Mouse (Mus musculus): ENCODE measurements at regions not wholly inside any gene's neighbourhood (a gene's known extent, or its start where the extent isn't known, plus 50 kb on each side); places are given as distances from the start of the nearest gene placed in this dataset.

DNA sequence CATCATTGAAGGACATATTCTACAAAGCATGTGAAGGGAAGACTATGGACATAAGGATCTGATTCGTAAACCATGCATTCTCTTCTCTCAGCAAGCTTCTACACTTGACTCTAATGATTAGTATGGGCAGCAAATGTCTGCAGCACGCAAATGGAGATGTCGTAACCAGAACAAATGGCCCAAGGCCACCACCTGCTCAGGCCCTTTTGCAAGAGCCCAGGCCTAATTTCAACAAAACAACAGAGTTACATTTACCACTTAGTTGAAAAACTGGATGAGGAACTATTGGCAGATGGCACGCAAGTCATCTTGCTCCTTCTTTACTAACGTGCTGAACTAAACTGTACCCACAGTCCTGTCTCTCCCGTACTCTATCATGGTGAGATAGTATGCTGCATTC, 113.7 kb upstream of the Adgrl2 start:
- no peak overlapping the region for H3K27ac ChIP-seq
- H3K4me3 ChIP-seq: no peak overlapping the region
- H3K9ac ChIP-seq: no peak overlapping the region
- no peaks in the 10 kb centered on the region for H3K4me1 ChIP-seq
- H3K36me3 ChIP-seq: no peaks in the 10 kb centered on the region
- no peak overlapping the region for H3K4me2 ChIP-seq (replicated peaks)
- no peaks in the 10 kb centered on the region for H3K9me3 ChIP-seq
- 90% methylated on average over 6 of the region's 6 CpGs for WGBS
- no peaks in the 10 kb centered on the region for H3K27me3 ChIP-seq
- no peak for ATAC-seq (ENCODE audit: insufficient number of reproducible peaks, insufficient read depth, low FRiP score, low TSS enrichment)

DNA sequence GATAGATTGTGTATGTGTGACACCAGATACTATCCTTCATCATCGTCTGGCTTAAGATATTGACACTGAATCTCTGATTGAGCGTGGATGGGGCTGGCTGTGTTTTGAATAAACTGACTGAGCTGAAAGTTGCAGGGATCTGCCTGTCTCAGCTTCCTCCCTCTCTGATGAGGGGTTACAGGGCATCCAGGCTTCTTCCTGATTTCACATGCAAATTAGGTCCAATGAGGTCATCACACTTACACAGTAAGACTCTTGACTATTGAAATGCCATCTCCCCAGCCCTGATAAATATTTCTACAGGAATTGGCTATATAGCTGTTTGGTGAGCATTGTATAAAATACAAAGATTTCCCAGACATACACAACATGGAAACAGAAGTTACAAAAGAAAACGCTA, 113.1 kb upstream of the Adgrl2 start:
- no peaks in the 10 kb centered on the region for H3K4me1 ChIP-seq
- H3K27me3 ChIP-seq: no peaks in the 10 kb centered on the region
- H3K9me3 ChIP-seq: no peaks in the 10 kb centered on the region
- no peak overlapping the region for H3K4me2 ChIP-seq (replicated peaks)
- WGBS: 90% methylated on average over 3 of the region's 3 CpGs
- H3K4me3 ChIP-seq: no peak overlapping the region
- no peak overlapping the region for H3K9ac ChIP-seq
- ATAC-seq (ENCODE audit: insufficient number of reproducible peaks, insufficient read depth, low FRiP score, low TSS enrichment): no peak
- no peak overlapping the region for H3K27ac ChIP-seq
- H3K36me3 ChIP-seq: no peaks in the 10 kb centered on the region

- Histone ChIP-seq H3K4me3 (no peak overlapping the region), H3K9me3 (no peaks in the 10 kb centered on the region), H3K36me3 (no peaks in the 10 kb centered on the region), H3K27ac (no peak overlapping the region), H3K9ac (no peak overlapping the region), H3K4me1 (no peaks in the 10 kb centered on the region), H3K4me2 (replicated peaks) (no peak overlapping the region), H3K27me3 (no peaks in the 10 kb centered on the region)
- ATAC-seq (ENCODE audit: insufficient number of reproducible peaks, insufficient read depth, low FRiP score, low TSS enrichment): no peak
- WGBS: 58% methylated on average over 8 of the region's 8 CpGs
These were observed 112.5 kb upstream of the Adgrl2 start for GRCm38 (mm10) chr3:149102846-149103245.

DNA sequence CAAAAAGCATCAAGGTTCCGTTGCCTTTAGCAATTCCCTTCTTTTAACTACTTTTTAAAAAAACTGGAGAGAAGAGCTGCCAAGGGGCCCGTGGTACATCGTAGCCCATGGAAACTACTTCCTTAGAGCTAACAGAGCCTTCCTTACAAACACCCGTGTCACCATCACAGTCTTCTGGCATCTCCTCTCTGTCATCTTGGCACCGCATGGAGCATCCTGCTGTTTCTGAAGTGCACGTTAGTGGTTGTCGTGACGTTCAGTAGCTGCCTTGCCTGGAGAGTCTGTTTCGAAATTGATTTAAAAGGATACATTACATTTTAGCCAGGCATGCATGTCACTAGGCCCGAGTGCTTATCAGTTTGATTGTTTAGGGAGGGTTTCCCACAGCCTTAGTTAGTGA, 111.4 kb upstream of the Adgrl2 start:
- H3K4me1 ChIP-seq: no peaks in the 10 kb centered on the region

GRCm38 (mm10) chr3:149098764-149099163, 108.4 kb upstream of the Adgrl2 start:
- H3K9me3 ChIP-seq: no peaks in the 10 kb centered on the region
- no peaks in the 10 kb centered on the region for H3K27me3 ChIP-seq
- no peak for ATAC-seq (ENCODE audit: insufficient number of reproducible peaks, insufficient read depth, low FRiP score, low TSS enrichment)
- no peak overlapping the region for H3K4me2 ChIP-seq (replicated peaks)
- no peak overlapping the region for H3K4me3 ChIP-seq
- H3K27ac ChIP-seq: no peak overlapping the region
- 79% methylated on average over 4 of the region's 4 CpGs for WGBS
- no peaks in the 10 kb centered on the region for H3K4me1 ChIP-seq
- no peaks in the 10 kb centered on the region for H3K36me3 ChIP-seq
- no peak overlapping the region for H3K9ac ChIP-seq

More for the DNA sequence above, 111.4 kb upstream of the Adgrl2 start:
- no peak for ATAC-seq (ENCODE audit: insufficient number of reproducible peaks, insufficient read depth, low FRiP score, low TSS enrichment)
- 83% methylated on average over 10 of the region's 10 CpGs for WGBS
- H3K27me3 ChIP-seq: no peaks in the 10 kb centered on the region
- H3K9me3 ChIP-seq: no peaks in the 10 kb centered on the region
- H3K9ac ChIP-seq: no peak overlapping the region
- H3K4me3 ChIP-seq: no peak overlapping the region
- no peak overlapping the region for H3K4me2 ChIP-seq (replicated peaks)
- H3K27ac ChIP-seq: no peak overlapping the region
- H3K36me3 ChIP-seq: no peaks in the 10 kb centered on the region

GRCm38 (mm10) chr3:149097026-149097425, 106.7 kb upstream of the Adgrl2 start:
- H3K4me2 ChIP-seq (replicated peaks): no peak overlapping the region
- H3K4me1 ChIP-seq: peaks cover 12% of the 10 kb centered on the region; the same call in 1 of the 2 replicates
- H3K27me3 ChIP-seq: no peaks in the 10 kb centered on the region
- no peak overlapping the region for H3K9ac ChIP-seq
- H3K36me3 ChIP-seq: no peaks in the 10 kb centered on the region
- H3K4me3 ChIP-seq: no peak overlapping the region
- ATAC-seq (ENCODE audit: insufficient number of reproducible peaks, insufficient read depth, low FRiP score, low TSS enrichment): no peak
- H3K27ac ChIP-seq: no peak overlapping the region
- no peaks in the 10 kb centered on the region for H3K9me3 ChIP-seq
- 81% methylated on average over 4 of the region's 4 CpGs for WGBS

GRCm38 (mm10) chr3:149092649-149093048, 102.3 kb upstream of the Adgrl2 start:
- no peaks in the 10 kb centered on the region for H3K9me3 ChIP-seq
- H3K27ac ChIP-seq: no peak overlapping the region
- H3K4me1 ChIP-seq: peaks cover 32% of the 10 kb centered on the region
- H3K36me3 ChIP-seq: no peaks in the 10 kb centered on the region
- H3K4me2 ChIP-seq (replicated peaks): peak overlapping the region; percentile 24
- H3K27me3 ChIP-seq: no peaks in the 10 kb centered on the region
- H3K4me3 ChIP-seq: no peak overlapping the region
- no peak overlapping the region for H3K9ac ChIP-seq
- WGBS: 4% methylated on average over 5 of the region's 5 CpGs
- ATAC-seq (ENCODE audit: insufficient number of reproducible peaks, insufficient read depth, low FRiP score, low TSS enrichment): no peak

DNA sequence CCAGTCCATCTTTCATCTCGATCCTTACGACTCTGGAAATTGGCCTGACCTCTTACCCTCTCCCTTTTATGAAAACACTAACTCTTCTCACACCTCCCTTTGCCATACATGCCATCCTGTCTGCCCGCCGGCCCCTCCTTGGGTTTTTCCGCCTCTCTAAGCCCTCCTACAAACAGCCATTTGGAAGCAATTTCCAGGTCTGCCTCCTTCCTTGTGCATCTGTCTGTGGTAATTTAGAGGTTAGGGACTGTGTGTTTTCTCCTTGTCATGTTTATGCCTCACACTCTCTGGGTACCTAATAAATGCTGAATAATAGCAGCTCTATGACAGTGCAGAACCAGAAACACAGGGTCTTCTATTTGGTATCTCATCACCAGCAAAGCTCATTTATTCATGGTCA, 99.7 kb upstream of the Adgrl2 start:
- Histone ChIP-seq H3K4me1 (peaks cover 44% of the 10 kb centered on the region), H3K27ac (no peak overlapping the region), H3K36me3 (no peaks in the 10 kb centered on the region), H3K27me3 (no peaks in the 10 kb centered on the region), H3K9me3 (no peaks in the 10 kb centered on the region), H3K9ac (no peak overlapping the region), H3K4me3 (no peak overlapping the region), H3K4me2 (replicated peaks) (no peak overlapping the region)
- 20% methylated on average over 5 of the region's 5 CpGs for WGBS
- no peak for ATAC-seq (ENCODE audit: insufficient number of reproducible peaks, insufficient read depth, low FRiP score, low TSS enrichment)

DNA sequence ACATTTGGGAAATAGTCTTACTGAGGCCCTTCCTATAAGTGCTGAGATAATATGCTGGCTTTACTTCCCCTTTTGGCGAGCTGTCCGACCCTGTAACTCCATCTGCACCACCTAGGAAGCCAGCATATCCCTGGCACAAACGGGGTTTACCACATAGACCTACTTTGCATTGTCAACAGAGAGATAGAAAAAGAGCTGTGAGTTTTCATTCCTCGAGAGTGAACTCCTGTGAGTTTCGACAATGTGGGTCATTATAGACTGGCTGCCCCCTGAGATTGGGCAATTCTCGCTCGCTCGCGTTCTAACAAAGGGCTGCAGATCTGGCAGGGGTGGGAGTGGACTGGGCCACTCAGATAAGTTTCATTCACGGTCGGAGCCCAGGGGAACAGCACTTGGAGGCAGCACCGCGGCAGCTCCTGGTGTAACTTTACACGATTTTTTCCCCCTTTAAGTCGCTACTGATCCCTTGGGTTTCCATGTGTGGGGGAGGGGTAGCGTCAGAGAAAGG, 98.3 kb upstream of the Adgrl2 start:
- WGBS: 3% methylated on average over 16 of the region's 16 CpGs
- Histone ChIP-seq H3K4me3 (peak overlapping the region; percentile 21; the same call in 1 of the 2 replicates), H3K4me1 (peaks cover 51% of the 10 kb centered on the region), H3K4me2 (replicated peaks) (peak overlapping the region; percentile 52), H3K9me3 (no peaks in the 10 kb centered on the region), H3K9ac (no peak overlapping the region), H3K36me3 (no peaks in the 10 kb centered on the region), H3K27ac (no peak overlapping the region), H3K27me3 (no peaks in the 10 kb centered on the region)
- peak; percentile 67; the same call in 1 of the 2 replicates for ATAC-seq (ENCODE audit: insufficient number of reproducible peaks, insufficient read depth, low FRiP score, low TSS enrichment)

- Histone ChIP-seq H3K9me3 (no peaks in the 10 kb centered on the region), H3K4me2 (replicated peaks) (0 out of 2 replicates have a peak overlapping the region, but pooled peaks have one; percentile 13), H3K27ac (no peak overlapping the region), H3K4me1 (peaks cover 49% of the 10 kb centered on the region), H3K36me3 (no peaks in the 10 kb centered on the region), H3K27me3 (no peaks in the 10 kb centered on the region), H3K4me3 (no peak overlapping the region), H3K9ac (no peak overlapping the region)
- no peak for ATAC-seq (ENCODE audit: insufficient number of reproducible peaks, insufficient read depth, low FRiP score, low TSS enrichment)
- WGBS: 64% methylated on average over 8 of the region's 8 CpGs
These were observed 97.1 kb upstream of the Adgrl2 start for GRCm38 (mm10) chr3:149087488-149087887.

DNA sequence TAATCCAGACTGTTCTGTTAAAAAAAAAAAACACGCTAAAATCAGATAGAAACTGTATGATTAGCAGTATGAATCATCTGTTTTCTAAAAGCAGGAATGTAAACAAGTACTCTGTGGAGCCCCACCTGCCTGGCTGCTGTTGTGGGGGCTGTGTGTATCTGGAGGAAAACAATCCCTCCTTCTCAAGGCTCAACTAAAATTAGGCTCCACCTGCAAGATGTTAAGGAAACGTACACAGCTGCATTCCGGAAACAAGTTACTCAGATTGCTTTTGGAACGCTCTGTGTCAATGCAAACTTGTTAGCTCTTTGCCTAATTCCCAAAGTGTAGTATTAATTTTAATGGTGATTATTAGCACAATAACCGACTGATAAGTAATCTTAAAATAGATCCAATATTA, 96.3 kb upstream of the Adgrl2 start:
- 20% methylated on average over 5 of the region's 5 CpGs for WGBS
- Histone ChIP-seq H3K4me2 (replicated peaks) (no peak overlapping the region), H3K9ac (no peak overlapping the region), H3K27me3 (no peaks in the 10 kb centered on the region), H3K4me1 (peaks cover 43% of the 10 kb centered on the region), H3K36me3 (no peaks in the 10 kb centered on the region), H3K4me3 (no peak overlapping the region), H3K27ac (no peak overlapping the region), H3K9me3 (no peaks in the 10 kb centered on the region)
- ATAC-seq (ENCODE audit: insufficient number of reproducible peaks, insufficient read depth, low FRiP score, low TSS enrichment): no peak

DNA sequence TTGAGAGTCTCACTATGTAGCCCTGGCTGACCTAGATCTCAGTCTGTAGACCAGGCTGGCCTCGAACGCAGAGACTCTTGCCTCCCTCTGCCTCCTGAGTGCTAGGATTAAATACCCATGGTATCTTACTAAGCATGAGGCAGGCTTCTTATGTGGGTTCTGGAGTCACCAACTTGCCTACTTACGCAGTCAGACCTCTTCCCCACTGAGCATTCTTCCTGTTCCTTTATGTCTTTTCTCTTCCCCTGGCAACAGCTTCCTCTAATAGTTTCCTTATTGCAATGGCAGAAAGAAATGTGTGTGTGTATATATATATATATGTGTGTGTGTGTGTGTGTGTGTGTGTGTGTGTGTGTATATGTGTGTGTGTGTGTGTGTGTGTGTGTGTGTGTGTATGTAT, 95.7 kb upstream of the Adgrl2 start:
- H3K27ac ChIP-seq: no peak overlapping the region
- no peaks in the 10 kb centered on the region for H3K9me3 ChIP-seq
- no peak overlapping the region for H3K4me3 ChIP-seq
- WGBS: 75% methylated on average over 3 of the region's 3 CpGs
- ATAC-seq (ENCODE audit: insufficient number of reproducible peaks, insufficient read depth, low FRiP score, low TSS enrichment): no peak
- H3K9ac ChIP-seq: no peak overlapping the region
- peaks cover 43% of the 10 kb centered on the region for H3K4me1 ChIP-seq
- H3K4me2 ChIP-seq (replicated peaks): no peak overlapping the region
- no peaks in the 10 kb centered on the region for H3K36me3 ChIP-seq
- no peaks in the 10 kb centered on the region for H3K27me3 ChIP-seq
